ENCODE assay signal across 19 mouse cellular contexts in genomic region chr6:84931051-84931450, GRCm38 (mm10).
DNase-seq lines count a peak whose midpoint lies in the region; ATAC-seq lines count a peak whose summit lies in the region.
"Had no signal": no experiment of that assay in that cellular context is flagged by ENCODE, and none has a peak within 500 bp of the region (broad histone marks: within the 10 kb centered on the region; RNA-seq: fewer than 3 reads in every experiment).

No protein-coding gene starts in this region.

- H3K4me3 ChIP-seq in kidney, embryonic 16.5 days (ENCODE audit: low read length): no peak overlapping the region
- H3K4me3 ChIP-seq in kidney, embryonic 15.5 days (replicated peaks): no peak overlapping the region
- H3K4me3 ChIP-seq in midbrain, embryonic 14.5 days (replicated peaks; ENCODE audit: low read depth, low read length): no peak overlapping the region
- no peak overlapping the region for H3K4me3 ChIP-seq in midbrain, embryonic 15.5 days
- no peak overlapping the region for H3K4me3 ChIP-seq in embryonic facial prominence, embryonic 10.5 days
- H3K4me3 ChIP-seq: embryonic facial prominence, embryonic 13.5 days; midbrain, embryonic 12.5 days had no signal

- H3K36me3 ChIP-seq in kidney, embryonic 16.5 days (ENCODE audit: insufficient read depth, low read length): no peaks in the 10 kb centered on the region
- no peaks in the 10 kb centered on the region for H3K36me3 ChIP-seq in kidney, embryonic 15.5 days
- H3K36me3 ChIP-seq in midbrain, embryonic 14.5 days (ENCODE audit: control insufficient read depth, insufficient read depth, low read length): no peaks in the 10 kb centered on the region
- no peaks in the 10 kb centered on the region for H3K36me3 ChIP-seq in midbrain, embryonic 15.5 days (replicated peaks)
- H3K36me3 ChIP-seq in embryonic facial prominence, embryonic 10.5 days (replicated peaks): no peaks in the 10 kb centered on the region
- H3K36me3 ChIP-seq: embryonic facial prominence, embryonic 13.5 days; midbrain, embryonic 12.5 days had no signal

- no peaks in the 10 kb centered on the region for H3K27me3 ChIP-seq in kidney, embryonic 16.5 days (ENCODE audit: insufficient read depth, low read length)
- no peaks in the 10 kb centered on the region for H3K27me3 ChIP-seq in kidney, embryonic 15.5 days
- H3K27me3 ChIP-seq in midbrain, embryonic 14.5 days (ENCODE audit: control insufficient read depth, insufficient read depth, low read length): no peaks in the 10 kb centered on the region
- no peaks in the 10 kb centered on the region for H3K27me3 ChIP-seq in midbrain, embryonic 15.5 days (replicated peaks)
- no peaks in the 10 kb centered on the region for H3K27me3 ChIP-seq in embryonic facial prominence, embryonic 10.5 days (replicated peaks; ENCODE audit: low read depth, poor library complexity, severe bottlenecking)
- H3K27me3 ChIP-seq: embryonic facial prominence, embryonic 13.5 days; midbrain, embryonic 12.5 days had no signal

- H3K9ac ChIP-seq in kidney, embryonic 16.5 days (replicated peaks; ENCODE audit: low read length): no peak overlapping the region
- no peak overlapping the region for H3K9ac ChIP-seq in kidney, embryonic 15.5 days
- H3K9ac ChIP-seq in midbrain, embryonic 14.5 days (replicated peaks; ENCODE audit: low read length): no peak overlapping the region
- H3K9ac ChIP-seq in midbrain, embryonic 15.5 days: no peak overlapping the region
- H3K9ac ChIP-seq: embryonic facial prominence, embryonic 13.5 days; liver, postnatal 0 days; midbrain, embryonic 12.5 days had no signal

- no peaks in the 10 kb centered on the region; the same call in 1 of the 2 replicates for H3K4me1 ChIP-seq in kidney, embryonic 16.5 days (ENCODE audit: insufficient read depth, low read length)
- no peaks in the 10 kb centered on the region for H3K4me1 ChIP-seq in kidney, embryonic 15.5 days
- no peaks in the 10 kb centered on the region for H3K4me1 ChIP-seq in midbrain, embryonic 14.5 days (ENCODE audit: control insufficient read depth, insufficient read depth, low read length)
- H3K4me1 ChIP-seq in midbrain, embryonic 15.5 days: no peaks in the 10 kb centered on the region
- peaks cover 33% of the 10 kb centered on the region for H3K4me1 ChIP-seq in embryonic facial prominence, embryonic 10.5 days

- WGBS in kidney, embryonic 16.5 days: 27% methylated on average over 1 of the region's 1 CpGs
- WGBS in kidney, embryonic 15.5 days: 30% methylated on average over 1 of the region's 1 CpGs
- 38% methylated on average over 1 of the region's 1 CpGs for WGBS in midbrain, embryonic 14.5 days
- 31% methylated on average over 1 of the region's 1 CpGs for WGBS in midbrain, embryonic 15.5 days
- WGBS in embryonic facial prominence, embryonic 10.5 days: 45% methylated on average over 1 of the region's 1 CpGs

- 0 out of 2 replicates have a peak overlapping the region, but pooled peaks have one; percentile 24 for H3K27ac ChIP-seq in kidney, embryonic 16.5 days (ENCODE audit: low read length)
- no peak overlapping the region for H3K27ac ChIP-seq in kidney, embryonic 15.5 days
- no peak overlapping the region for H3K27ac ChIP-seq in midbrain, embryonic 14.5 days (replicated peaks; ENCODE audit: low read depth, low read length)
- no peak overlapping the region for H3K27ac ChIP-seq in midbrain, embryonic 15.5 days
- no peak overlapping the region for H3K27ac ChIP-seq in embryonic facial prominence, embryonic 10.5 days (replicated peaks)
- H3K27ac ChIP-seq: embryonic facial prominence, embryonic 13.5 days; midbrain, embryonic 12.5 days had no signal

- no peak for ATAC-seq in kidney, embryonic 16.5 days (ENCODE audit: low FRiP score, low TSS enrichment)
- no peak for ATAC-seq in kidney, embryonic 15.5 days (replicated peaks; ENCODE audit: low FRiP score)
- no peak for ATAC-seq in midbrain, embryonic 14.5 days (ENCODE audit: low FRiP score, low TSS enrichment)
- ATAC-seq in midbrain, embryonic 15.5 days (replicated peaks): no peak
- ATAC-seq: inflammation-experienced regulatory T-cells, adult 6 months; liver, postnatal 0 days had no signal

- no peak overlapping the region for H3K4me2 ChIP-seq in kidney, embryonic 16.5 days (replicated peaks; ENCODE audit: low read depth, low read length)
- H3K4me2 ChIP-seq in kidney, embryonic 15.5 days: no peak overlapping the region
- H3K4me2 ChIP-seq in midbrain, embryonic 14.5 days (ENCODE audit: low read length): no peak overlapping the region
- H3K4me2 ChIP-seq in midbrain, embryonic 15.5 days: no peak overlapping the region
- H3K4me2 ChIP-seq: embryonic facial prominence, embryonic 13.5 days; midbrain, embryonic 12.5 days had no signal

- H3K9me3 ChIP-seq in kidney, embryonic 16.5 days (ENCODE audit: low read length): no peaks in the 10 kb centered on the region
- 0 out of 2 replicates have a peak, but pooled peaks cover 2% of the 10 kb centered on the region for H3K9me3 ChIP-seq in kidney, embryonic 15.5 days (replicated peaks)
- H3K9me3 ChIP-seq in midbrain, embryonic 14.5 days (ENCODE audit: control insufficient read depth, low read length): no peaks in the 10 kb centered on the region
- H3K9me3 ChIP-seq in midbrain, embryonic 15.5 days: no peaks in the 10 kb centered on the region
- no peaks in the 10 kb centered on the region for H3K9me3 ChIP-seq in embryonic facial prominence, embryonic 10.5 days
- H3K9me3 ChIP-seq: embryonic facial prominence, embryonic 13.5 days; midbrain, embryonic 12.5 days had no signal

- peak; percentile 17 for DNase-seq in midbrain, embryonic 14.5 days
- DNase-seq in embryonic facial prominence, embryonic 10.5 days (ENCODE audit: low spot score): peak; percentile 23
- DNase-seq in cerebellum, postnatal 36 days: no peak
- DNase-seq in heart, adult 8-10 months (ENCODE audit: low spot score): no peak
- DNase-seq: adrenal gland, adult 2 months; cerebellum, adult 11 months; cerebellum, postnatal 14 days; heart, postnatal 4 days; kidney, adult 8-10 months; liver; liver, postnatal 0 days; right cerebral cortex, adult 18-20 months; thymus, adult 18-20 months had no signal

Comparison
In these comparisons a context has a peak if more than half of its experiments do, and no peak if none do; other contexts are left out.
1. DNase-seq: peak in midbrain, embryonic 14.5 days (single experiment) and embryonic facial prominence, embryonic 10.5 days (single experiment); none in cerebellum, postnatal 36 days (0 of 2) and heart, adult 8-10 months (single experiment).